Mouse (Mus musculus) layer of hippocampus, postnatal 36 days (tissue): Measurements from ENCODE around the gene Sema4a. TPM values are rescaled to one million over a fixed set of nuclear protein-coding genes. Genes with fewer than 3 reads are reported as not detected.

Experiments
- microRNA-seq, 2 experiments: library from miRNA; unstranded; fragments of <30 nt; microRNA quantifications; one replicate each; pipeline ENCODE4 v1.2.0; 2021
- total RNA-seq, 2 experiments: library from RNA; stranded (reverse); gene quantifications; 2 replicates each; pipeline ENCODE4 v1.2.3; 2021

Gene Sema4a
- total RNA-seq, 2 experiments from 2014 or later, result 34.1 to 36.8 TPM

Small RNAs within 50 kb of the gene (microRNA-seq; reads per million reads assigned to microRNA genes)
- gene Mir7011, result 0 reads per million in 2 experiments

Other genes starting within 250 kb of the Sema4a start
- gene Rhbg, start 206.5 kb downstream of the Sema4a start, total RNA-seq, result not detected
- under 1 TPM; 0.47 to 0.76 TPM for gene Gm38392, start 174.0 kb downstream of the Sema4a start, total RNA-seq
- 1 to 10 TPM; 5.0 to 5.3 TPM for gene Tsacc, start 164.2 kb downstream of the Sema4a start, total RNA-seq
- 100 to 1,000 TPM; 185 to 188 TPM for gene Cct3, start 164.1 kb downstream of the Sema4a start, total RNA-seq
- 10 to 100 TPM; 78.4 to 84.8 TPM for gene Glmp, start 136.2 kb downstream of the Sema4a start, total RNA-seq
- gene Tmem79, start 125.0 kb downstream of the Sema4a start, total RNA-seq, result 1 to 10 TPM; 1.5 to 1.9 TPM
- 10 to 100 TPM; 65.1 to 72.6 TPM for gene Smg5, start 124.9 kb downstream of the Sema4a start, total RNA-seq
- 10 to 100 TPM; 13.6 to 14.2 TPM for gene Paqr6, start 96.6 kb downstream of the Sema4a start, total RNA-seq
- under 1 TPM in 1 of 2 experiments, not detected in 1; 0.63 TPM for gene Bglap3, start 88.4 kb downstream of the Sema4a start, total RNA-seq
- gene Bglap2, start 82.5 kb downstream of the Sema4a start, total RNA-seq, result not detected
- not detected for gene Bglap, start 76.7 kb downstream of the Sema4a start, total RNA-seq
- gene Pmf1, start 50.9 kb downstream of the Sema4a start, total RNA-seq, result 1 to 10 TPM; 5.3 to 6.3 TPM
- 10 to 100 TPM; 68.6 to 69.1 TPM for gene Slc25a44, start 36.0 kb downstream of the Sema4a start, total RNA-seq
- gene Lmna, start 48.8 kb upstream of the Sema4a start, total RNA-seq, result 10 to 100 TPM; 32.6 to 34.3 TPM
- 1 to 10 TPM; 4.0 to 4.4 TPM for gene Mex3a, start 71.2 kb upstream of the Sema4a start, total RNA-seq
- gene Rab25, start 87.1 kb upstream of the Sema4a start, total RNA-seq, result under 1 TPM in 1 of 2 experiments, not detected in 1; 0.63 TPM
- gene Lamtor2, start 91.9 kb upstream of the Sema4a start, total RNA-seq, result 100 to 1,000 TPM in 1 of 2 experiments, 10 to 100 TPM in 1; 91.0 to 111 TPM
- gene Ubqln4, start 92.6 kb upstream of the Sema4a start, total RNA-seq, result 100 to 1,000 TPM; 109 to 111 TPM
- gene Ssr2, start 114.7 kb upstream of the Sema4a start, total RNA-seq, result 10 to 100 TPM; 97.1 to 98.9 TPM
- gene Arhgef2, start 144.8 kb upstream of the Sema4a start, total RNA-seq, result 100 to 1,000 TPM; 250 to 265 TPM
- gene Rxfp4, start 192.0 kb upstream of the Sema4a start, total RNA-seq, result not detected
- 10 to 100 TPM; 49.1 to 61.1 TPM for gene Khdc4, start 224.6 kb upstream of the Sema4a start, total RNA-seq